ENCODE assay signal across 14 mouse cellular contexts in genomic region chr16:49753318-49753717, GRCm38 (mm10). TPM values are rescaled to one million over a fixed set of nuclear protein-coding genes. Genes with fewer than 3 reads are reported as not detected.
A peak's percentile ranks its signal among the peaks of the same experiment; 100 is the strongest.
DNase-seq lines count a peak whose midpoint lies in the region; ATAC-seq and TF ChIP-seq lines count a peak whose summit lies in the region.
"Had no signal": no experiment of that assay in that cellular context is flagged by ENCODE, and none has a peak within 500 bp of the region (broad histone marks: within the 10 kb centered on the region; RNA-seq: fewer than 3 reads in every experiment).

No protein-coding gene starts in this region.

- no peaks in the 10 kb centered on the region for H3K27me3 ChIP-seq in forebrain, postnatal 0 days (ENCODE audit: insufficient read depth, low read length)
- no peaks in the 10 kb centered on the region for H3K27me3 ChIP-seq in midbrain, embryonic 12.5 days
- H3K27me3 ChIP-seq: embryonic facial prominence, embryonic 15.5 days; stomach, embryonic 15.5 days had no signal

- peaks cover 6% of the 10 kb centered on the region; the same call in 1 of the 2 replicates for H3K4me1 ChIP-seq in forebrain, postnatal 0 days (ENCODE audit: insufficient read depth)
- H3K4me1 ChIP-seq in midbrain, embryonic 12.5 days, result peaks cover 15% of the 10 kb centered on the region
- H3K4me1 ChIP-seq: embryonic facial prominence, embryonic 15.5 days; limb, embryonic 10.5 days; stomach, embryonic 15.5 days had no signal

- H3K4me2 ChIP-seq in forebrain, postnatal 0 days (ENCODE audit: low read depth), result no peak overlapping the region
- H3K4me2 ChIP-seq in midbrain, embryonic 12.5 days (replicated peaks), result no peak overlapping the region
- H3K4me2 ChIP-seq: embryonic facial prominence, embryonic 15.5 days; stomach, embryonic 15.5 days had no signal

- 23% methylated on average over 3 of the region's 3 CpGs for WGBS in forebrain, postnatal 0 days
- WGBS in midbrain, embryonic 12.5 days, result 47% methylated on average over 3 of the region's 3 CpGs

- TF ChIP-seq CTCF in forebrain, postnatal 0 days (IDR thresholded peaks at IDR 0.05; ENCODE audit: low read depth), result no peak

- H3K27ac ChIP-seq in forebrain, postnatal 0 days (ENCODE audit: low read depth, low read length), result 0 out of 2 replicates have a peak overlapping the region, but pooled peaks have one; percentile 35
- H3K27ac ChIP-seq in midbrain, embryonic 12.5 days (replicated peaks), result peak overlapping the region; percentile 46
- H3K27ac ChIP-seq: embryonic facial prominence, embryonic 15.5 days; gastrocnemius, adult 2 months; limb, embryonic 10.5 days; stomach, embryonic 15.5 days had no signal

- H3K36me3 ChIP-seq in forebrain, postnatal 0 days (ENCODE audit: insufficient read depth), result no peaks in the 10 kb centered on the region
- no peaks in the 10 kb centered on the region for H3K36me3 ChIP-seq in midbrain, embryonic 12.5 days
- H3K36me3 ChIP-seq: embryonic facial prominence, embryonic 15.5 days; limb, embryonic 10.5 days; stomach, embryonic 15.5 days had no signal

- H3K9ac ChIP-seq in forebrain, postnatal 0 days, result no peak overlapping the region
- no peak overlapping the region for H3K9ac ChIP-seq in midbrain, embryonic 12.5 days (replicated peaks)
- H3K9ac ChIP-seq: embryonic facial prominence, embryonic 15.5 days; stomach, embryonic 15.5 days had no signal

- DNase-seq in adipocyte (ENCODE audit: low spot score), result peak; percentile 30
- peak; percentile 49 for DNase-seq in embryo, embryonic 10.5 days (ENCODE audit: low spot score)
- no peak for DNase-seq in forebrain, postnatal 0 days
- DNase-seq in urinary bladder, postnatal 10 days (ENCODE audit: low spot score), result no peak
- DNase-seq in cerebellum, postnatal 14 days, result no peak
- DNase-seq in gastrocnemius, postnatal 10 days, result no peak
- DNase-seq: gastrocnemius, adult 2 months; kidney, adult 2 months; lung, adult 18-20 months had no signal

- peak; percentile 77 for ATAC-seq in forebrain, postnatal 0 days
- ATAC-seq in midbrain, embryonic 12.5 days (ENCODE audit: low FRiP score, low read depth), result peak; percentile 77
- ATAC-seq: activated CD4-positive, CD25-positive, alpha-beta regulatory T cell, adult 4 months had no signal

- H3K4me3 ChIP-seq in forebrain, postnatal 0 days (ENCODE audit: low read depth, low read length), result no peak overlapping the region
- H3K4me3 ChIP-seq in midbrain, embryonic 12.5 days, result no peak overlapping the region
- H3K4me3 ChIP-seq: embryonic facial prominence, embryonic 15.5 days; gastrocnemius, adult 2 months; limb, embryonic 10.5 days; stomach, embryonic 15.5 days had no signal

- H3K9me3 ChIP-seq in forebrain, postnatal 0 days (ENCODE audit: low read length), result no peaks in the 10 kb centered on the region
- no peaks in the 10 kb centered on the region for H3K9me3 ChIP-seq in midbrain, embryonic 12.5 days
- H3K9me3 ChIP-seq: embryonic facial prominence, embryonic 15.5 days; limb, embryonic 10.5 days; stomach, embryonic 15.5 days had no signal

RNA-seq across cellular contexts. Expression of gene Cd47, which starts 47.0 kb away (rescaled TPM):
- 46.4 and 47.3 TPM in 2 replicates for total RNA-seq in forebrain, postnatal 0 days (2014; rRNA removed)
- 135 and 210 TPM in 2 replicates for polyA plus RNA-seq in forebrain, postnatal 0 days (2015; fragmentation: Nextera tagmentation; extraction: Ambion mirVana)
- 65.2 and 71.6 TPM in 2 replicates for polyA plus RNA-seq in midbrain, embryonic 12.5 days (2016; fragmentation: Nextera tagmentation; extraction: Ambion mirVana)
- total RNA-seq in gastrocnemius, postnatal 10 days (2021), result 10 to 100 TPM; 41.9 to 49.2 TPM

RNA-seq across cellular contexts. Expression of gene Ift57, which starts 54.3 kb away (rescaled TPM):
- total RNA-seq in forebrain, postnatal 0 days (2014; rRNA removed), result 28.4 and 28.5 TPM in 2 replicates
- 55.5 and 61.4 TPM in 2 replicates for polyA plus RNA-seq in forebrain, postnatal 0 days (2015; fragmentation: Nextera tagmentation; extraction: Ambion mirVana)
- 40.3 and 41.6 TPM in 2 replicates for polyA plus RNA-seq in midbrain, embryonic 12.5 days (2016; fragmentation: Nextera tagmentation; extraction: Ambion mirVana)
- total RNA-seq in gastrocnemius, postnatal 10 days (2021), result 10 to 100 TPM in 1 of 2 experiments, 1 to 10 TPM in 1; 6.3 to 10.3 TPM

Comparison
In these comparisons a context has a peak if more than half of its experiments do, and no peak if none do; other contexts are left out.
1. DNase-seq: peak in adipocyte (single experiment) and embryo, embryonic 10.5 days (single experiment); none in forebrain, postnatal 0 days (single experiment), urinary bladder, postnatal 10 days (single experiment), cerebellum, postnatal 14 days (0 of 2) and gastrocnemius, postnatal 10 days (single experiment).